Mouse (Mus musculus): ENCODE measurements around the gene Rnf6. TPM values are rescaled to one million over a fixed set of nuclear protein-coding genes. Genes with fewer than 3 reads are reported as not detected.
"Not testable (repeated sequence)": the region's sequence is repeated elsewhere in the genome, so short reads cannot be mapped to it uniquely, and the experiment has no call there.

The Rnf6 gene
- polyA plus RNA-seq, 1 experiment from 2014 or later = 24.2 TPM

GRCm38 (mm10) chr5:146187441-146187840 lies 33.9 kb downstream of the Rnf6 start:
- H3K27me3 ChIP-seq (ENCODE audit: low read depth, poor library complexity, severe bottlenecking); H3K36me3 ChIP-seq; H3K4me3 ChIP-seq; DNase-seq (ENCODE audit: low spot score); H3K27ac ChIP-seq (replicated peaks); H3K4me1 ChIP-seq: not testable (repeated sequence)
- WGBS = 40% methylated on average over 5 of the region's 5 CpGs
- H3K9me3 ChIP-seq (replicated peaks) = peaks cover 25% of the 10 kb centered on the region

GRCm38 (mm10) chr5:146185204-146185603 lies 36.2 kb downstream of the Rnf6 start, which contains the start of gene 1700001J03Rik:
1700001J03Rik (minus strand) TSS chr5:146185304.
- not testable (repeated sequence) for H3K4me1 ChIP-seq; H3K4me3 ChIP-seq; DNase-seq (ENCODE audit: low spot score); H3K27ac ChIP-seq (replicated peaks); H3K36me3 ChIP-seq; H3K27me3 ChIP-seq (ENCODE audit: low read depth, poor library complexity, severe bottlenecking)
- H3K9me3 ChIP-seq (replicated peaks) = peaks cover 30% of the 10 kb centered on the region
- 81% methylated on average over 4 of the region's 4 CpGs for WGBS

GRCm38 (mm10) chr5:146172744-146173143 lies 48.6 kb downstream of the Rnf6 start:
- H3K27me3 ChIP-seq (ENCODE audit: low read depth, poor library complexity, severe bottlenecking) = not testable (repeated sequence)
- 67% methylated on average over 4 of the region's 4 CpGs for WGBS
- peaks cover 35% of the 10 kb centered on the region; the same call in 1 of the 2 replicates for H3K9me3 ChIP-seq (replicated peaks)

GRCm38 (mm10) chr5:146170621-146171020 lies 50.7 kb downstream of the Rnf6 start, which contains the start of gene Gm6309:
Gm6309 (minus strand) TSS chr5:146170721.
- peaks cover 35% of the 10 kb centered on the region; the same call in 1 of the 2 replicates for H3K9me3 ChIP-seq (replicated peaks)
- not testable (repeated sequence) for H3K4me3 ChIP-seq; H3K27me3 ChIP-seq (ENCODE audit: low read depth, poor library complexity, severe bottlenecking); H3K4me1 ChIP-seq; H3K36me3 ChIP-seq; H3K27ac ChIP-seq (replicated peaks); DNase-seq (ENCODE audit: low spot score)
- whole genome bisulfite sequencing = 87% methylated on average over 2 of the region's 2 CpGs

More at GRCm38 (mm10) chr5:146172744-146173143, 48.6 kb downstream of the Rnf6 start:
- not testable (repeated sequence) for DNase-seq (ENCODE audit: low spot score); H3K27ac ChIP-seq (replicated peaks); H3K4me1 ChIP-seq; H3K36me3 ChIP-seq; H3K4me3 ChIP-seq

- H3K27me3 ChIP-seq (ENCODE audit: low read depth, poor library complexity, severe bottlenecking); H3K27ac ChIP-seq (replicated peaks); H3K4me3 ChIP-seq; H3K36me3 ChIP-seq; DNase-seq (ENCODE audit: low spot score); H3K4me1 ChIP-seq: not testable (repeated sequence)
- WGBS = 94% methylated on average over 3 of the region's 3 CpGs
- H3K9me3 ChIP-seq (replicated peaks) = peaks cover 28% of the 10 kb centered on the region
Measured at GRCm38 (mm10) chr5:146160439-146160838, 60.9 kb downstream of the Rnf6 start, which contains the start of gene Gm5565. Gm5565 (minus strand) TSS chr5:146160539.

Other genes with a start within 250 kb of the Rnf6 start
- not detected in 2 replicates for gene Cyp3a25, start 211.9 kb downstream of the Rnf6 start, polyA plus RNA-seq (2016; fragmentation: Nextera tagmentation; extraction: Ambion mirVana)
- not detected in 2 replicates for gene Cyp3a59, start 142.3 kb downstream of the Rnf6 start, polyA plus RNA-seq (2016; fragmentation: Nextera tagmentation; extraction: Ambion mirVana)
- gene Gm5565, start 61.0 kb downstream of the Rnf6 start, polyA plus RNA-seq (2016; fragmentation: Nextera tagmentation; extraction: Ambion mirVana) = not detected in 2 replicates
- not detected in 2 replicates for gene Gm6309, start 50.8 kb downstream of the Rnf6 start, polyA plus RNA-seq (2016; fragmentation: Nextera tagmentation; extraction: Ambion mirVana)
- 0.34 TPM in 1 of 2 replicates, not detected in the other for gene 1700001J03Rik, start 36.3 kb downstream of the Rnf6 start, polyA plus RNA-seq (2016; fragmentation: Nextera tagmentation; extraction: Ambion mirVana)
- gene Cdk8, start 9.7 kb upstream of the Rnf6 start, polyA plus RNA-seq (2016; fragmentation: Nextera tagmentation; extraction: Ambion mirVana) = 22.4 and 24.2 TPM in 2 replicates
- 10.9 and 11.7 TPM in 2 replicates for gene Wasf3, start 163.4 kb upstream of the Rnf6 start, polyA plus RNA-seq (2016; fragmentation: Nextera tagmentation; extraction: Ambion mirVana)